Mouse (Mus musculus): ENCODE results near the gene 1110059E24Rik.

- TF ChIP-seq CTCF (IDR thresholded peaks at IDR 0.05; ENCODE audit: control insufficient read depth, insufficient read depth, insufficient read length) (no peak), CEBPB (IDR thresholded peaks at IDR 0.05; ENCODE audit: low read depth) (no peak)
Observed at GRCm38 (mm10) chr19:21566484-21566883, 86.3 kb downstream of the 1110059E24Rik start.
